Mouse (Mus musculus): Measurements from ENCODE around the gene Styx.

The Styx gene

DNA sequence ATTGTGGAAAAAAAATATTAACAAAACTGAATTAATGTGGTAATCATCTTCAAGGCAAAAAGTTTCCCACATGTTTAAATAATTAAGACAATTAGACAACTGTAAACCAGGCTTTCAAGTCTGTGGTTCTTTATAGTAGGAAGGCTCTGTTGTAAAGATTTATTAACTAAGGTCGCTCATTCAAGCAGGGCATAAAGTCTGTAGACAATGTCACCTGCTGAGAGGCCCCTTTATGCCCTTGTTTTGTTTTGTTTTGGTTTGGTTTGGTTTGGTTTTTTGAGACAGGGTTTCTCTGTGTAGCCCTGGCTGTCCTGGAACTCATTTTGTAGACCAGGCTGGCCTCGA, 88.0 kb downstream of the Styx start:
- DNase-seq (ENCODE audit: low read depth, low spot score) = no peak

GRCm38 (mm10) chr14:45439387-45439786, 88.5 kb downstream of the Styx start:
- DNase-seq (ENCODE audit: low read depth, low spot score) = no peak

DNA sequence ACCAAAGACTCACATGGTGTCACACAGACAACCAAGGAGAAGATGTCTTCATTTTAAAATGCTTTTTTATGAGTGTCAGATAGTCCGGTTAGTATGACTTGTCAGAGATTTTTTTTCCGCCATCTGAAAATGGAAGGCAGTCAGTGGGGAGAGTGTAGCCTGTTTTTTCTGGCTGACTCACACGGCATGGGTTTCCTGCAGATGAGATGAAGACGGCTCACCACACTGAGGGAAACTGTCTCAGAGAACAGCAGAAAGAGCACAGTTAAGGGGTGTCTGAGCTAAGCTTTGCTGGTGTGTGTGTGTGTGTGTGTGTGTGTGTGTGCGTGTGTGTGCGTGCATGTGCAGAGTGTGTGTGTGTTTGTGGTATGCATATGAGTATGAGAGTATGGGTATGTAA, 90.4 kb downstream of the Styx start:
- no peak for DNase-seq (ENCODE audit: low read depth, low spot score)

DNA sequence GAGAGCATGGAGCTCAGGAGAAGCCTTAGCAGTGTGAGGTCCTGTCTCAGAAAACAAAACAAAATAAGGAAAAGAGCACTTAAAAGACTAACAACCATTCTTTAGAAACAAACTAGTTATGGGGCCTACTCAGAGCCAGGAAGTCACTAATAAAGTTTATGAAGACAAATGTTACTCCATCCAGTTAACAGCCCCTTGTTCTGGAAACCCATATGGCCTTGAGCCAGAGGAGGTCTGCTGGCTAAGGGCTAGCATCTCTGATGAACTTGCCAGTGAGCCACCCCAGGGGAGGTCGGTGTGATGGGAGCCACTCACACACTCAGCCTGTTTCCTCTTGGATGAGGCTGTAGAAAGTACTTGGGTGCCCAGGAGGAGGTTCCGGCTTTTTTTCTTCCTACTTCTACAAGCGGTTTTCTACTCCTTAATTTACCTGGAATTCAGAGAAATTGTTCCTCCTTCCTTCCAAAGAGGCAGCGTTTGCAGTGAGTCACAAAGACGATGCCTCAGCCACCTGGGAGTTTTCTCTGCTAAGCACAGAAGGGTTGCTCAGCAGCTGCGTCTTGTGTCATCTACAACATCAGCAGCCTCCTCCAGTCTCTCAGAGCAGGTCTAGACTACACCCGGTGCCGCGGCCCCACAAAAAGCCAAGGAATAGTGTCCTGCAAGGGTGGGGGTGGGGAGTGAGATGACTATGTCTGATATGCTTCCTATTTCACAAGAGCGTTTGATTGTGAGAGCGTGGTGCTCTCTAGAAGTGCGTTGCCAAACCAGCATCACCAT, 92.1 kb downstream of the Styx start:
- no peak for DNase-seq (ENCODE audit: low read depth, low spot score)

- DNase-seq (ENCODE audit: low read depth, low spot score) = no peak
Observed at GRCm38 (mm10) chr14:45444870-45445269, 94.0 kb downstream of the Styx start.

GRCm38 (mm10) chr14:45445445-45445844, 94.6 kb downstream of the Styx start:
- DNase-seq (ENCODE audit: low read depth, low spot score) = no peak

GRCm38 (mm10) chr14:45446777-45447176, 95.9 kb downstream of the Styx start:
- DNase-seq (ENCODE audit: low read depth, low spot score) = no peak

- no peak for DNase-seq (ENCODE audit: low read depth, low spot score)
Observed at GRCm38 (mm10) chr14:45451090-45451489, 100.2 kb downstream of the Styx start.

GRCm38 (mm10) chr14:45452148-45452547, 101.3 kb downstream of the Styx start:
- no peak for DNase-seq (ENCODE audit: low read depth, low spot score)

DNA sequence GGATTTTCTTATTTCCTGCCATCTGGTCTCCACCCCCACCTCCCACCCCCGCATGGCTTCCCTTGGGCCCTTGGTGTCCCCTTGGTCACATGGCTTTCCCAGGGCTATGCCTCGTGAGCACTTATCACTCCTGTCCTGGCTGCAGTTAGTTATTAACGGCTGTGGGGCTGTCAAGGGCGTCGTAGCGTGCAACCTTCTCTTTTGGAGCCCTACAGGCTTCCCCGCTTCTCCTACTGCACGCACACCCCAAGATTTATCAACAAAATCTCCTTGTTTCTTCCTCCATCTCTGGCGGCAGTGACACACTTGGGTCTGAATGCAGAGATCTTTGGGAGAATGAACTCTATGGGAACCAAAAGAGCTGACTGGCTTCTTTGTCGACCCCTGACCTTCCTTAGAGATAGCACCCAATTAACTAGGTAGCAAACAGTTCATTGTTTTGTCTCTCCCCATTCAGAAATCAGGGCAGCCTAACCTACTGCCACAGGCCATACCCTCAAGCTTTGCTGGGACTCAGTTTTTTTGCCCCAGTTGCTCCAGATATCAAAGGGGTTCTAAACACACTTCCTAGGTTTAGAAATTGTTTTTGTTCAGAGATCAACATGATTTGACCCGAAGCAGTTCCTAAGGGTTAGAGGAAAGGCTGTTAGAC, 102.1 kb downstream of the Styx start:
- no peak for DNase-seq (ENCODE audit: low read depth, low spot score)

- DNase-seq (ENCODE audit: low read depth, low spot score) = no peak
Observed at GRCm38 (mm10) chr14:45453538-45454233, 102.8 kb downstream of the Styx start.

- DNase-seq (ENCODE audit: low read depth, low spot score) = no peak
Observed at GRCm38 (mm10) chr14:45455651-45456501, 105.0 kb downstream of the Styx start.

GRCm38 (mm10) chr14:45456502-45456846, 105.6 kb downstream of the Styx start:
- no peak for DNase-seq (ENCODE audit: low read depth, low spot score)

GRCm38 (mm10) chr14:45457003-45457402, 106.1 kb downstream of the Styx start:
- no peak for DNase-seq (ENCODE audit: low read depth, low spot score)

DNA sequence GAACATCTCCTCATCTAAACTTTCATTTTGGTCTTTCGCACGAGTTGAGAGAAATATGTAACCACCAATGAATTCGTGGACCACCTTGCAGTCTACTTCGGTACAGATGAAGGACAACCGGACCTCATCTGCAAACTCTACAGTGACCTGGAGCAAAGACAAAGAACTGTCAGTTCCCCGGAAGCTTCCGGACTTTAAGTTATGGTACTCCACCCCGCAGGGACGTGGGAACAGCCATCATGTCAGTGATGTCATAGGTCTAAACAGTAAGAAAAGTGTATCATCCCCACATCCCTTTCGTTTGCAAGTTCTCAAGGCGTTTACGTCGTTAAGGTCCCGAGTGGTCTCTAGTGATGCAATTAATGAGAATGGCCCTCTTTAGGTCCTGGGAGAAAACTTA, 109.0 kb downstream of the Styx start:
- no peak for DNase-seq (ENCODE audit: low read depth, low spot score)

DNA sequence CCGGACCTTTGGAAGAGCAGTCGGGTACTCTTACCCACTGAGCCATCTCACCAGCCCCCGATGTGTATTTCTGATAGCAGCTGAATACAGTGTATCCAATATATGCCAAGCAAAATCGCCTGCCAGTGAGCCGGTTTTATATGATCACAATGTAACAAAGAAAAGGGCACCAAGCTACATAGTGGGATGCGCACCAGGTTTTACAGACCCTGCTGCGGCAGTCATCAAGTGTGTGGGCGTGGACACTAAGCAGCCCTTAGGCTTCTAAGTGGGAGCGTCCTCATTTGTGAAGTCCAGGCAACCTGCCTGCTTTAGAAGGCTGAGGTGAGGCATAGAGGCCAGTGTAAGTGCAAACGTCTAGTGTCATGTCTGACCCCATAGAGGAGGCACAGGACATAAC, 109.6 kb downstream of the Styx start:
- DNase-seq (ENCODE audit: low read depth, low spot score) = no peak

GRCm38 (mm10) chr14:45461945-45462344, 111.1 kb downstream of the Styx start:
- DNase-seq (ENCODE audit: low read depth, low spot score) = no peak

DNA sequence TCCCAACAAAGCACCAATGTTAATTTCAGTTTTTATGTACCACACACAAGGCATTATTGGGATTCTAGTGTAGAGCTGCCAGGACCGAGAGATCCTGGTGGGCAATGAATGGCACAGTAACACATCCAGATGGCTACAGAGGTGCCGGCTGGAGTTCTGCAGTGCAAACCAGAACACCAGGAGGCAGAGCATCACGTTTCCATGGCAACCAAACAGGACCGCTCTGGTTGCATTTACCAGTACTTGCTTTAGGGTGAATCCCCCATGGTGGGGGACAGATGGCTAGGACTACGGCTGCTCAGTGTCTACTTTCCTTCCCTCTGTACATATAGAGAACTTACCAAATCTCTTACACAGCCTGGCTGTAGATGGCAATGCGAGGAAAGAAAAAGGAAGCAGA, 111.5 kb downstream of the Styx start:
- peak; percentile 85 for DNase-seq (ENCODE audit: low read depth, low spot score)

GRCm38 (mm10) chr14:45462875-45463475, 112.1 kb downstream of the Styx start:
- no peak for DNase-seq (ENCODE audit: low read depth, low spot score)

DNA sequence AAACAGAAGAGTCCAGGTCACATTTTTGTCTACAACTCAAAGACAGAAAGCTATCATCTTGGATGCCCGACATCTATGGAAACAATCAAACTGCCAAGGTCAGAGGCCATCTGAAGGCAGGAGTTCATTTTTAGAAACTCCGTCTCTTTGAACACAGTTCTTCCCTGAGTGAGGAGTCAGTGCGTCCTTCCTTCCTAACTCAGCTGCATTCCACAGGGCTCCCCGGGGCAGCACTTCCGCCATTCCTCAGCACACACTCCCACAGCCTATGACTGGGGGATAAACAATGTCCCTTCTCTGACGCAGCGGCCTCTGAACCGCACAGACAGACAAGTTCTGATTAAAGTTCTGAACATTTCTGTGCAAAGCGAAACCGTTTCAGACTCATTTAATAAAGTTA, 112.7 kb downstream of the Styx start:
- DNase-seq (ENCODE audit: low read depth, low spot score) = peak; percentile 67
